In the genomic region with DNA sequence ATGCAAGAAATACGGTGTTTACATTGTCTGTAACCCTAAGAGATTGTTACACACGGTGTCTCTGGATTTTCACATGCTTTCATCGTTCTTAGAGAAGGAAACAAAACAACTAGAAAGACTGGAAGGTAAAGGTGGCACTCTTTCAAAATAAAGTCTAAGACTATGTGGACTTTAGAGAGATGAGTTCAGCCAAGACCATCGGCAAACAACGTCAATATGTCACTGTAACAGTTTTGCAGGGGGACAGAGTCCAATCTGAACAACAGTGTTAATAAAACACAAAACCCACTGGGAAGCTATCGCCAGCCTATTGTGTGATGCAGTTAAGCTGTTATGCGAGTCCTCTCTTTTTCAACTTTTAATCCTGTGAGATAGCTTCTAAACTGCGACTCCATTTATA, we compare ENCODE assay signal across 31 mouse cellular contexts.
"Had no signal": no experiment of that assay in that cellular context is flagged by ENCODE, and none has a peak within 500 bp of the region (broad histone marks: within the 10 kb centered on the region; RNA-seq: fewer than 3 reads in every experiment).

No protein-coding gene starts in this region.

- H3K9me3 ChIP-seq: limb, embryonic 10.5 days; limb, embryonic 12.5 days; limb, embryonic 13.5 days; limb, embryonic 15.5 days; liver, embryonic 13.5 days; liver, embryonic 15.5 days; lung, embryonic 15.5 days; midbrain, embryonic 12.5 days; midbrain, embryonic 13.5 days; midbrain, embryonic 15.5 days; neural tube, embryonic 13.5 days had no signal

- H3K9ac ChIP-seq: limb, embryonic 12.5 days; limb, embryonic 13.5 days; limb, embryonic 15.5 days; liver, embryonic 12.5 days; liver, embryonic 13.5 days; liver, embryonic 14.5 days; liver, embryonic 15.5 days; lung, embryonic 14.5 days; lung, embryonic 15.5 days; midbrain, embryonic 12.5 days; midbrain, embryonic 13.5 days; midbrain, embryonic 15.5 days; neural tube, embryonic 12.5 days; neural tube, embryonic 13.5 days had no signal

- H3K27me3 ChIP-seq: limb, embryonic 12.5 days; limb, embryonic 13.5 days; limb, embryonic 15.5 days; liver, embryonic 12.5 days; liver, embryonic 13.5 days; liver, embryonic 15.5 days; megakaryocyte, embryonic 14.5 days; midbrain, embryonic 12.5 days; midbrain, embryonic 13.5 days; midbrain, embryonic 15.5 days; neural tube, embryonic 12.5 days; neural tube, embryonic 13.5 days had no signal

- H3K4me3 ChIP-seq: left cerebral cortex, adult 2 months; limb, embryonic 10.5 days; limb, embryonic 12.5 days; limb, embryonic 13.5 days; limb, embryonic 15.5 days; liver, embryonic 12.5 days; liver, embryonic 13.5 days; liver, embryonic 15.5 days; lung, embryonic 15.5 days; megakaryocyte, embryonic 14.5 days; midbrain, embryonic 10.5 days; midbrain, embryonic 12.5 days; midbrain, embryonic 13.5 days; midbrain, embryonic 15.5 days; myocyte; neural tube, embryonic 12.5 days; neural tube, embryonic 13.5 days had no signal

- ATAC-seq: liver, embryonic 12.5 days; lung, postnatal 0 days; midbrain, embryonic 13.5 days; midbrain, embryonic 15.5 days; midbrain, embryonic 16.5 days had no signal

- DNase-seq: left cerebral cortex, postnatal 4 days; liver, embryonic 13.5 days; lung, adult 18-20 months; lung, adult 2 months; lung, embryonic 14.5 days; lung, postnatal 10 days; lung, postnatal 14 days; lung, postnatal 36 days; lung, postnatal 4 days; midbrain, embryonic 14.5 days had no signal

- H3K27ac ChIP-seq: left cerebral cortex, adult 2 months; limb, embryonic 10.5 days; limb, embryonic 12.5 days; limb, embryonic 13.5 days; limb, embryonic 15.5 days; liver, embryonic 12.5 days; liver, embryonic 14.5 days; liver, embryonic 15.5 days; lung, embryonic 15.5 days; macrophage; midbrain, embryonic 10.5 days; midbrain, embryonic 12.5 days; midbrain, embryonic 13.5 days; midbrain, embryonic 15.5 days; neural tube, embryonic 12.5 days; neural tube, embryonic 13.5 days had no signal

- H3K36me3 ChIP-seq: limb, embryonic 12.5 days; limb, embryonic 15.5 days; liver, embryonic 13.5 days; liver, embryonic 15.5 days; lung, embryonic 15.5 days; midbrain, embryonic 12.5 days; midbrain, embryonic 13.5 days; midbrain, embryonic 15.5 days; neural tube, embryonic 12.5 days; neural tube, embryonic 13.5 days had no signal

- H3K4me2 ChIP-seq: limb, embryonic 12.5 days; limb, embryonic 13.5 days; limb, embryonic 15.5 days; liver, embryonic 12.5 days; liver, embryonic 13.5 days; liver, embryonic 15.5 days; lung, embryonic 14.5 days; lung, embryonic 15.5 days; midbrain, embryonic 11.5 days; midbrain, embryonic 12.5 days; midbrain, embryonic 13.5 days; midbrain, embryonic 15.5 days; neural tube, embryonic 12.5 days; neural tube, embryonic 13.5 days had no signal
